Mouse (Mus musculus) CD4-positive, CD25-positive, alpha-beta regulatory T cell, adult 9 weeks (primary cell): Measurements from ENCODE around the gene Tstd1. TPM values are rescaled to one million over a fixed set of nuclear protein-coding genes. Genes with fewer than 3 reads are reported as not detected.

ENCODE experiments used
- polyA plus RNA-seq: library from polyadenylated mRNA; unstranded; fragments of 100-300 nt; shearing (Covaris generic); gene quantifications from one replicate; pipeline ENCODE4 v1.2.1, GENCODE M21; 2017

Tstd1 gene
- polyA plus RNA-seq = 5.9 TPM

GRCm38 (mm10) chr1:171418660-171419059, at the start of gene Tstd1:
TSS of gene Tstd1 (plus strand) at chr1:171418872.

DNA sequence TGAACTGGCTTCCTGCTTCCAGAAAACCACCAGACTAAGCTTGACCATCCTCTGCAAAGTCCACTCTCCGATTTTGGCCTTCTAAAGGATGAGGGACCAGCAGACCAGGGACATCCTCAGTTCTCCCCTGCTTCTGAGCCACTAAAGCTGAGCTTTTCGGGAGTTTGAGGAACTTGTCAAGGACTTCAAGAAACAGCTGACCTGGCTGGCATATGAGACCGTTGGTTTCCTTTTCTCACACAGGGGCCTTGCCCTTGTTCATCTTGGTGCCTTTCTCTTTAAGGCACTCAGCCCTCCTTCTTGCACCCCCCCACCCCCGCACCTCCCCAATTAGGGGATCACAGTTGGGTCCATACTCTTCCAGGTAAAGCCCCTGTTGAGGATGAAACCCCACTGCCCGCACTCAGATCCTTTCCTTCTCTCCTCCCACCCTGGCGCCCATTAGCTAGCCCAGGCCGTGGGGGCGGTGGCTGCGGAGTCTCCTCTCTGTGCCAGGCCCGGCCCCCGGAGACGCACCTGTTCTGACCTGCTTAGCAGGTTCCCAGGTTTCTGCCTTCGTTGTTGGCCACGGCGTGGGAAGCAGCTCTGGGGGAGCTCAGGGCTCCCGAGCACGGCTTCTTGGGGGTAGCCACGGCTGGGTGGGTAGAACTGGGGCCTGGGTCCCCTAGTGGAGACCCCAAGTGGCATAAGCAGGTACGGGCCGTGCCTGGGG, 48.7 kb upstream of the Tstd1 start, which contains the start of gene Nectin4:
Gene Nectin4, plus strand, starts transcription at position 255 of the 712 bp plus-strand sequence.

DNA sequence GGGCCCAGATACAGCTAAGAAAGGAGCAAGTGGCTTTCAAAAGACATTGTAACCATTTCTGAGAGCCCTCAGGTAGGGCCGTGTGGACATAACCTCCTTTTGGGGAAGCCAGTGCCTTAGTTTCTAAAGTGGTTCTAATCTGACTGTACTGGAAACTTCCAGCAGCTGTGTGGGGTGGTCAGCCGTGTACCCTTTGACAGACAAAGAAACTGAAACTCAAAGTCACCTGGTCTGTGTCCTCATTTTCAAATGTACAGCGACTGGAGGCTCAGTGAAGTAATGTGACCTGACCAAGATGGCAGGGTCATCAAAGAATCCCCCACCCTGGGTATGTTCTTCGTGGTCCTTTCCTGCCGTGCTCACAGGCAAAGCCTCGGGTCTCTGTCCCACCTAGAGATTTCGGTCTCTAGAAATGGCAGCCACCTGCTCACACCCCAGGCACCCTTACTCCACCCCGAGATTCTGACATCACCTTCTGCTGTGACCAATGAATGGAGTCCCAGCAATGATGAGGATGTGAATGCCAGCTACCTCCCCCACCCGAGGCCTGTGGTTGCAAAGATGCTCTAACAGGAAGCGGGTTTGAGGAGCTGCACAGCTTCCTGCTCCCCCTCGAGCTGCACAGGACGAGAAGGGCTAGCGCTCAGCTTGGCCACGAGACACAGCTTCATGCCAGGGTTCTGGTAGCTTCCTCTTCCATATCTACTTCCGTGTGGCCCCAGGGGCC, 30.1 kb upstream of the Tstd1 start, which contains the start of gene Arhgap30:
Gene Arhgap30, plus strand, starts transcription at position 579 of the 727 bp plus-strand sequence.

DNA sequence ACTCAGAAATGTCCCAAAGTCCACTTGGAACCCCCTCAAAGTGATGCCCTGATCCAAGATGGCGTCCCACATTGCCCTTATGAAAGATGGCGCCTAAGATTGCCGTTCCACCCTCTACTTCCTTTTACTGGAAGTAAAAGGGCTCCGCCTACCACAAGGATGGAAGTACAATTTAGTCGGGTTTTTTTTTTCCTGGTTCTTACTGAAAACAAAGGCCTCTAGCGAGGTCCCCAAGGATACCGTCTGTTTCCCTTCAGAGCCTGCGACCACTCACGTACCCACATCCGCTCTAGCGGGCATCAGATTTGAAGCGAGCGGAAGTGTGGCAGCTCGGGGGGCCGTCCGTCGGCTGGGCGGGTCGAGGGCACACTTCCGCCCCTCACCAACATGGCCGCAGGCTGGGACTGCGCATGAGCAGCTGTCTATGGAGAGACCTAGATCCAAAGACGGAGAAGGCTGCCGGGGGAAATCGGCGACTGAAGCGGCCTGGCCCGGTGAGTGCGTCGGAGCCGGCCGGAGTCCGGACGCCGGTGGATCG, 7.7 kb upstream of the Tstd1 start, which contains the start of gene Usf1:
Gene Usf1, plus strand, starts transcription at position 367 of the 538 bp plus-strand sequence.

GRCm38 (mm10) chr1:171437264-171438013, 18.8 kb downstream of the Tstd1 start, which contains the start of gene F11r:
TSS of gene F11r (plus strand) at chr1:171437535.

Other genes with a start within 250 kb of the Tstd1 start
- not detected for gene Pcp4l1, start 222.6 kb upstream of the Tstd1 start, polyA plus RNA-seq
- gene Nr1i3, start 204.9 kb upstream of the Tstd1 start, polyA plus RNA-seq = 0.61 TPM
- 45.0 TPM for gene Tomm40l, start 196.4 kb upstream of the Tstd1 start, polyA plus RNA-seq
- 0.62 TPM for gene Apoa2, start 193.8 kb upstream of the Tstd1 start, polyA plus RNA-seq
- gene Fcer1g, start 184.5 kb upstream of the Tstd1 start, polyA plus RNA-seq = 7.1 TPM
- gene Adamts4, start 168.5 kb upstream of the Tstd1 start, polyA plus RNA-seq = not detected
- 197 TPM for gene Ndufs2, start 167.5 kb upstream of the Tstd1 start, polyA plus RNA-seq
- 51.6 TPM for gene B4galt3, start 148.5 kb upstream of the Tstd1 start, polyA plus RNA-seq
- gene Ppox, start 137.7 kb upstream of the Tstd1 start, polyA plus RNA-seq = 89.0 TPM
- 51.7 TPM for gene Usp21, start 130.9 kb upstream of the Tstd1 start, polyA plus RNA-seq
- gene Ufc1, start 123.8 kb upstream of the Tstd1 start, polyA plus RNA-seq = 77.9 TPM
- 38.2 TPM for gene Dedd, start 89.7 kb upstream of the Tstd1 start, polyA plus RNA-seq
- gene Nit1, start 73.2 kb upstream of the Tstd1 start, polyA plus RNA-seq = 56.6 TPM
- gene Pfdn2, start 73.2 kb upstream of the Tstd1 start, polyA plus RNA-seq = 123 TPM
- gene Klhdc9, start 58.1 kb upstream of the Tstd1 start, polyA plus RNA-seq = not detected
- not detected for gene Nectin4, start 48.8 kb upstream of the Tstd1 start, polyA plus RNA-seq
- 258 TPM for gene Arhgap30, start 29.9 kb upstream of the Tstd1 start, polyA plus RNA-seq
- 102 TPM for gene Usf1, start 7.6 kb upstream of the Tstd1 start, polyA plus RNA-seq
- 0.93 TPM for gene F11r, start 18.7 kb downstream of the Tstd1 start, polyA plus RNA-seq
- 9.7 TPM for gene Alyref2, start 84.6 kb downstream of the Tstd1 start, polyA plus RNA-seq
- gene Itln1, start 116.4 kb downstream of the Tstd1 start, polyA plus RNA-seq = not detected
- 0.69 TPM for gene Cd244a, start 140.3 kb downstream of the Tstd1 start, polyA plus RNA-seq
- gene Ly9, start 188.5 kb downstream of the Tstd1 start, polyA plus RNA-seq = 162 TPM
- 17.8 TPM for gene Slamf7, start 234.2 kb downstream of the Tstd1 start, polyA plus RNA-seq